Mouse (Mus musculus): ENCODE results near the gene Srarp. TPM values are rescaled to one million over a fixed set of nuclear protein-coding genes. Genes with fewer than 3 reads are reported as not detected.
A peak's percentile ranks its signal among the peaks of the same experiment; 100 is the strongest.

Gene Srarp
- polyA plus RNA-seq, 1 experiment from 2014 or later: 0.62 TPM

DNA sequence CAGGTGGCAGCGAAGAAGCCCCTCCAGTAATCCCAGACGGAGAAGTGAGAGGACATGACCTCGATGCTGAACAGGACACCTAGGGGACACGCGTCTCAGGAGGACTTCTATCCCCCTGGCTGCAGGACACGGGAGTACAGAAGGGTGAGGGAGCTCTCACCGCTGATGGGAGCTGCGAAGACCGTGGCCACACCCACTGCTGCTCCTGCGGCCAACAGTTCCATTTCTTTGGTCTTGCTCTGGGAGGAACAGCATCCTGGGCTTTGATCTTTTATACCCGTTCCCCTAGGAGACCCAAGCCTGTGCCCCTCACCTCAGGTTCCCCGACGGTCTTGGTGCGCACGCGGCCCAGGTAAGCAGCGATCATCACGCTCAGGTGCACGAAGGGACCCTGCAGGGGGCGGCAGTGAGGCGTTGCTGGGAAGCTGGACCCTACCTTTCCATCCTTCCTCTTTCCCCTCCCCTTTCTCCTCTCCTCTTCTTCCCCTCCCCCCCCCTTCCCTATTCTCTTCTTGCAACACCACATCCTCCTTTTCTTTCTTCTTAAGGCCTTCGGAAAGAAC is 24.4 kb downstream of the Srarp start:
- WGBS: 15% methylated on average over 22 of the region's 22 CpGs
- no peak for ATAC-seq
- H3K4me3 ChIP-seq (ENCODE audit: low read depth, low read length): no peak overlapping the region
- H3K27me3 ChIP-seq (ENCODE audit: control insufficient read depth, insufficient read depth, low read depth, low read length): no peaks in the 10 kb centered on the region
- H3K4me1 ChIP-seq (ENCODE audit: control insufficient read depth, insufficient read depth, low read length): no peaks in the 10 kb centered on the region
- H3K9me3 ChIP-seq (replicated peaks; ENCODE audit: control insufficient read depth, low read length, poor library complexity, severe bottlenecking): peaks cover 2% of the 10 kb centered on the region; the same call in 1 of the 2 replicates
- H3K4me2 ChIP-seq (ENCODE audit: low read length): no peak overlapping the region
- H3K27ac ChIP-seq (ENCODE audit: low read length): no peak overlapping the region
- no peaks in the 10 kb centered on the region for H3K36me3 ChIP-seq (ENCODE audit: control insufficient read depth, insufficient read depth, low read length)
- H3K9ac ChIP-seq (ENCODE audit: low read depth, low read length): no peak overlapping the region

DNA sequence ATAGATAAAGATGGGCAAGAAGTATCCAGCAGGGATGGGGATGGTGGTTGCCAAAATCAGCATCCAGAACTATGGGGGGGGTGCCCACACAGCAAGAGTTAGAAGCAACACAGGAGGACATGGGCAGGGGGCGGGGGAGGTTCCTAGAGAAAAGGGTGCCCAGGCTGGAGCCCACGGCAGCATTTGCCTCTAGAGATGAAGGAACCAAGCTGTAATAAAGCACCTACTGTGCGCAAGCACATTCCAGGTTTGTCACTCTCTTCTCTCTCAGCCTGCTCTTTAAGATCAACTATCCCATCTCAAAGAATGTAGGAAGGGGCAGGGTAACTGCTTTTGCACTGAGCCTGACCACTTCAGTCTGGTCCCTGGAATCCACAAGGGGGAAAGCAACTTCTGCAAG is 27.3 kb downstream of the Srarp start:
- Histone ChIP-seq H3K27me3 (ENCODE audit: control insufficient read depth, insufficient read depth, low read depth, low read length) (no peaks in the 10 kb centered on the region; the same call in 1 of the 2 replicates), H3K36me3 (ENCODE audit: control insufficient read depth, insufficient read depth, low read length) (no peaks in the 10 kb centered on the region), H3K9me3 (replicated peaks; ENCODE audit: control insufficient read depth, low read length, poor library complexity, severe bottlenecking) (peaks cover 2% of the 10 kb centered on the region; the same call in 1 of the 2 replicates), H3K4me2 (ENCODE audit: low read length) (no peak overlapping the region), H3K9ac (ENCODE audit: low read depth, low read length) (no peak overlapping the region), H3K4me1 (ENCODE audit: control insufficient read depth, insufficient read depth, low read length) (no peaks in the 10 kb centered on the region; the same call in 1 of the 2 replicates), H3K4me3 (ENCODE audit: low read depth, low read length) (no peak overlapping the region), H3K27ac (ENCODE audit: low read length) (no peak overlapping the region)
- no peak for ATAC-seq
- WGBS: 94% methylated on average over 3 of the region's 3 CpGs

DNA sequence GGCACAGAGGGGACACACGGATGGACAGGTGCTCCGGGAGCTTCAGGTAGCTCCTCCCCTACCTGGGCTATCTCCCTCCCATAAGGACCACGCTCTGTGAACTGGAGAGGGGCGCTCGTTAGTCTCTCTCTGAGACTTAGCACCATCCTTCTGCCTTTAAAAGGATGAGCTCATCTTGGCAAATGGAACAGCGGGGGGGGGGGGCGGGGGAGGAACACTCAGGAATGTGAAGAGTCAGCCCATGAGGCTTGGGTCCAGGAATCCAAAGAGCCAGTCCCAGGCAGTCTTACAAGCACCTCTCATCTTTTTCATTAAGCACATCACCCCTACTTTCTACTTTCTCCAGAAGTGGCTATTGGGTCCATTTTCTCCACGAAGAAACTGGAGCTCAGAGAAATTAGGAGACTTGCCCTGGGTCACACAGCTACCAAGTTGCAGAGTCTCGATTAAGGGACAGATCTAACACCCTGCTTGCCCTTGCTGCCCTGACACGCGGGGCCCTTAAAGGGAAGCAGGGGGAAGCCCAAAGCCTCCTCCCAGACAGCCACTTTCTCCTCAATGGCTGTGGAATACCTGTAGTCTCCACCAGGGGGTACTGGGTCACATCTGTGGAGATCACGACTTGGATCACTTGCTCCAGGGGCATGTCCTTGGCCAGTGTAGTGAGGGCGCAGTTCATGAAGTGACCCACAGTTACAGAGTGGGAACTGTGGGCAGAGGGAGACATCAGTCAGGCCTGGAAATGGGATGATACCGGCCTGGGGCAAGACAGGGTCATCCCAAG is 29.2 kb downstream of the Srarp start:
- Histone ChIP-seq H3K4me2 (ENCODE audit: low read length) (no peak overlapping the region), H3K9ac (ENCODE audit: low read depth, low read length) (no peak overlapping the region), H3K4me3 (ENCODE audit: low read depth, low read length) (no peak overlapping the region), H3K27me3 (ENCODE audit: control insufficient read depth, insufficient read depth, low read depth, low read length) (no peaks in the 10 kb centered on the region; the same call in 1 of the 2 replicates), H3K9me3 (replicated peaks; ENCODE audit: control insufficient read depth, low read length, poor library complexity, severe bottlenecking) (no peaks in the 10 kb centered on the region), H3K36me3 (ENCODE audit: control insufficient read depth, insufficient read depth, low read length) (no peaks in the 10 kb centered on the region), H3K27ac (ENCODE audit: low read length) (no peak overlapping the region), H3K4me1 (ENCODE audit: control insufficient read depth, insufficient read depth, low read length) (no peaks in the 10 kb centered on the region; the same call in 1 of the 2 replicates)
- no peak for ATAC-seq
- 47% methylated on average over 14 of the region's 14 CpGs for WGBS

DNA sequence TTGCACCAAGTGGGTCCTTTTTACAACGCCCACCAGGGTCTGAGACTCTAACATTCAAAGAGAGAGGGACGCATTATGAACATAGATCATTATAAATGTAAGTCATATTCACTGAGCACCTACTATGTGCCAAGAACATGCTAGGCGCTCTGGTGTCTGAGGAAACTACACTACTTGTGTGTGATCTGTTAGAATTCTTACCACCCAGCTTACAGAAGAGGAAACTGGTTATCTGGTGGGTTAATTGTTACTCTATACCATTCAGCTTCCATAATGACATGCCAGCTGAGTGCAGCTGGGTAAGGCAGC is 30.6 kb downstream of the Srarp start:
- WGBS: 75% methylated on average over 3 of the region's 3 CpGs
- no peaks in the 10 kb centered on the region; the same call in 1 of the 2 replicates for H3K4me1 ChIP-seq (ENCODE audit: control insufficient read depth, insufficient read depth, low read length)
- ATAC-seq: no peak

DNA sequence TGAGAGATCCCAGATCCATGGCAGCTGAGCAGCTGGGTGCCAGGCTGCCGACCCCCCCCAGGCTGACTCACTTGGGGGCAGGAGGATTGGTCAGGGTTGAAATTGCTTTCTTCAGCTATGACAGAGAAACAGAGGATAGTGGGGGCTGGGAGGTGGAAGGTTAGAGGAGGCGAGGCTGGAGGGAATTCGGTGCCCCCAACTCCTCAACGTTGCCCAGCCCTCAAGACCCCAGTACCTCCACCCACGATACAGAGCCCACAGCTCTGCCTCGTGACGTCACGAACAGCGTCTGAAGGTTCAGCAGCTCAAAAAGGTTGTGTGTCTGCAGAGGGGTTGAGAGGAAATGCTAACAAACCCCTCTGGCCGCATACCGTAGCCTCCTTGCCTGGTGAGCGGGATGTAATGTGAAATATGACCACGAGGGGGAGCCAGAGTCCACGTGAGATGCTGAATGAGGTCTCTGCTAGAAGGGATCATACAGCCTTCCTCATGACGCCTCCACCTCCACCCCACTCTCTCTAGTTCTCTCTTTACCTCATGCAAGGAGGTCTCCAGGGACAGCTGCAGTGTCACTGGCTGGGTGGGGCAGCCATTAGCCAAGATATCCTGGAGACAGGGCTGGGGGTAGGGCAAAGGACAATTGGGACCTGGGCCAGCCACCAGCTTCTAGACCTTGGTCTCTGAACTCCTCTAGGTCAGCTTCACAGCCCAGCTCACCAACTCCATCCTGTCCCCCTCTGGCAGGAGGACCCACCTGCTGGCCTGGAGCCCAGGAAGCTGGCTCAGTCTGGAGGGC is 31.2 kb downstream of the Srarp start:
- 16% methylated on average over 15 of the region's 15 CpGs for WGBS
- peak overlapping the region; percentile 20 for H3K4me3 ChIP-seq (ENCODE audit: low read depth, low read length)
- no peaks in the 10 kb centered on the region for H3K9me3 ChIP-seq (replicated peaks; ENCODE audit: control insufficient read depth, low read length, poor library complexity, severe bottlenecking)
- H3K9ac ChIP-seq (ENCODE audit: low read depth, low read length): peak overlapping the region; percentile 55
- H3K27me3 ChIP-seq (ENCODE audit: control insufficient read depth, insufficient read depth, low read depth, low read length): no peaks in the 10 kb centered on the region; the same call in 1 of the 2 replicates
- no peaks in the 10 kb centered on the region for H3K36me3 ChIP-seq (ENCODE audit: control insufficient read depth, insufficient read depth, low read length)
- ATAC-seq: peak; percentile 85
- H3K4me2 ChIP-seq (ENCODE audit: low read length): peak overlapping the region; percentile 52
- H3K27ac ChIP-seq (ENCODE audit: low read length): no peak overlapping the region
- H3K4me1 ChIP-seq (ENCODE audit: control insufficient read depth, insufficient read depth, low read length): no peaks in the 10 kb centered on the region; the same call in 1 of the 2 replicates

More for the DNA sequence above, 30.6 kb downstream of the Srarp start:
- Histone ChIP-seq H3K27me3 (ENCODE audit: control insufficient read depth, insufficient read depth, low read depth, low read length) (no peaks in the 10 kb centered on the region; the same call in 1 of the 2 replicates), H3K4me3 (ENCODE audit: low read depth, low read length) (no peak overlapping the region), H3K9ac (ENCODE audit: low read depth, low read length) (no peak overlapping the region), H3K9me3 (replicated peaks; ENCODE audit: control insufficient read depth, low read length, poor library complexity, severe bottlenecking) (no peaks in the 10 kb centered on the region), H3K27ac (ENCODE audit: low read length) (no peak overlapping the region), H3K36me3 (ENCODE audit: control insufficient read depth, insufficient read depth, low read length) (no peaks in the 10 kb centered on the region), H3K4me2 (ENCODE audit: low read length) (no peak overlapping the region)

DNA sequence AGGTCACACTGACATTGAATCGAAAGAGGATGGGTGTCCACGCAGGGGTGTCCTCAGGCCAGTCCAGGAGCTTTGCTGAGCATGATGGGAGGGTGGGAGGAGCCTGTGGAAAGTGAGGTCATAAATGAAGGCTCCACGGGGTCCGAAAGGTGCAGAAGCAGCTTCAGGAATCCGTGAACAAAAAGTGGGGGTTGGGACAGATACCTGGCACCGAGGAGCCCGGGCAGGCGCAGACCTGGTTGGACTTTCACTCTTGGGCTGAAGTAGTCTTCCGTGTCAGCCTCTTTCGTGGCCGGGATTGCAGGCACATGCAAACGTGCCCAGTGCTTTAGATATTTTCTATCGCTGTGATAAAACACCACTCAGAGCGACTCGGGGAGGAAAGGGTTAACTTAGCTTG is 35.7 kb downstream of the Srarp start:
- Histone ChIP-seq H3K4me1 (ENCODE audit: control insufficient read depth, insufficient read depth, low read length) (no peaks in the 10 kb centered on the region; the same call in 1 of the 2 replicates), H3K27me3 (ENCODE audit: control insufficient read depth, insufficient read depth, low read depth, low read length) (no peaks in the 10 kb centered on the region; the same call in 1 of the 2 replicates), H3K9ac (ENCODE audit: low read depth, low read length) (no peak overlapping the region), H3K36me3 (ENCODE audit: control insufficient read depth, insufficient read depth, low read length) (no peaks in the 10 kb centered on the region), H3K27ac (ENCODE audit: low read length) (no peak overlapping the region), H3K9me3 (replicated peaks; ENCODE audit: control insufficient read depth, low read length, poor library complexity, severe bottlenecking) (no peaks in the 10 kb centered on the region), H3K4me3 (ENCODE audit: low read depth, low read length) (no peak overlapping the region), H3K4me2 (ENCODE audit: low read length) (no peak overlapping the region)
- WGBS: 90% methylated on average over 15 of the region's 15 CpGs
- no peak for ATAC-seq

DNA sequence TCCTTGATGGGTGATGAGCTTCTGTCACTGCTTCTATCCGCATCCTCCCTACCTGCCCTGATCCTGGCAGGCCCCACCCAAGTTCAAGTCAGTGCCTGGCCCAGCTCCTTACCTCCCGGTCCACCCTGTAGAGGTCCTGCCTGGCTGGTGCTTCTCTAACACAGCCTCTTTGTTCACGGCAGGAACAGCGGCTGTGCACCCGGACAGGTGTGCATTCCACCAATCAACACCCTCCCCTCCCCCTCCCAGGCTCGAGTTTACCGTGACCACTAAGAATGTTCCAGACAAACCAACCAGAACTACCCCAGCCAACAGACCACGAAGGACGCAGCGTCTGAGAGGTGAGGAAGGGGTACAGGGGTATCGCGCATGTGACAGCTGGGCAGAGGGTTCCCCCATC is 37.4 kb downstream of the Srarp start, which contains the start of gene Clcnka:
Clcnka (minus strand) TSS at position 180 of the 400 bp plus-strand sequence.
- 62% methylated on average over 12 of the region's 12 CpGs for WGBS
- no peak for ATAC-seq
- Histone ChIP-seq H3K27me3 (ENCODE audit: control insufficient read depth, insufficient read depth, low read depth, low read length) (no peaks in the 10 kb centered on the region), H3K36me3 (ENCODE audit: control insufficient read depth, insufficient read depth, low read length) (no peaks in the 10 kb centered on the region), H3K4me3 (ENCODE audit: low read depth, low read length) (no peak within 1 kb of the TSS), H3K9me3 (replicated peaks; ENCODE audit: control insufficient read depth, low read length, poor library complexity, severe bottlenecking) (no peaks in the 10 kb centered on the region), H3K4me1 (ENCODE audit: control insufficient read depth, insufficient read depth, low read length) (no peaks in the 10 kb centered on the region), H3K4me2 (ENCODE audit: low read length) (no peak within 1 kb of the TSS), H3K9ac (ENCODE audit: low read depth, low read length) (no peak within 1 kb of the TSS), H3K27ac (ENCODE audit: low read length) (no peak within 1 kb of the TSS)

DNA sequence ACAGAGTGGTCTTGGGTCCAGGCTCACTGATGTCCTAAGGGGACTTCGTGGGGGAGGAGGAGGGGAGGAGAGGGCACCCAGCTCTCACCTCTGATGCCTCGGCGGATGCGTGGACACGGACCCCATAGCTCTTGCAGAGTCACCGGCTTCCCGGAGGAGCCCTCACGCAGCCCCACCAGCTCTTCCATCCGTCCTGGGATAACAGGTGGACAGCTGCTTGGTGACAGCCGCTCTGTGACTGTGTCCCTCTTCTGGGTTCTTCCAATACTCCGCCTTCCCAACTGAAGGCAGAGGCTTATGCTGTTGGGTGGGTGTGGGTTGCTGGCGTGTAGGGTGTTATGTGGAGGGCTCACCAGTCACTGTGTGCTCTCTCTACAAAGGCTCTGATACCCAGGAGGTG is 38.0 kb downstream of the Srarp start:
- ATAC-seq: no peak
- Histone ChIP-seq H3K4me3 (ENCODE audit: low read depth, low read length) (no peak overlapping the region), H3K27me3 (ENCODE audit: control insufficient read depth, insufficient read depth, low read depth, low read length) (no peaks in the 10 kb centered on the region), H3K36me3 (ENCODE audit: control insufficient read depth, insufficient read depth, low read length) (no peaks in the 10 kb centered on the region), H3K9me3 (replicated peaks; ENCODE audit: control insufficient read depth, low read length, poor library complexity, severe bottlenecking) (no peaks in the 10 kb centered on the region), H3K4me2 (ENCODE audit: low read length) (no peak overlapping the region), H3K27ac (ENCODE audit: low read length) (no peak overlapping the region), H3K4me1 (ENCODE audit: control insufficient read depth, insufficient read depth, low read length) (no peaks in the 10 kb centered on the region), H3K9ac (ENCODE audit: low read depth, low read length) (no peak overlapping the region)
- WGBS: 76% methylated on average over 12 of the region's 12 CpGs

Measured in midbrain, embryonic 16.5 days (tissue).